Mouse (Mus musculus): ENCODE measurements at regions not wholly inside any gene's neighbourhood (a gene's known extent, or its start where the extent isn't known, plus 50 kb on each side); places are given as distances from the start of the nearest gene placed in this dataset.

DNA sequence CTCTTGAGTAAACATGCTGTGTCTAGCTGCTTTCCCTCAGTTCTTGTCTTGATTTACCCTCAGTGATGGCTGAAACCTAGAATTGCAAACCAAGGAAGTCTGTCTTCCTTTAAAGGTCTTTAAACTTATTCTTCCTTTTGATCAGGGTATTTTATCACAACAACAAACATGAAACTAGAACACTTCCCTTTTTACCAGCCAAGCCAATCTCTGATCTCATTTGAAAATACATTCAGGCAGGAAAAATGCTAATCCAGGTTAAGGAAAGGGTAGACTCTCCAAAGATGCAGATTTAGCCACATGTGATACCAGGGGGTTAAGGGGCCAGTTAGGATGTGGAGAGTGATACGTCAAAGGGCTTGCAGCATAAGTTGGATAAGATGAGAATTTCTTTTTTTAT is 100.4 kb upstream of the Inhba start:
- Histone ChIP-seq H3K27ac (ENCODE audit: insufficient read depth, low read length) (no peak overlapping the region), H3K4me1 (ENCODE audit: control insufficient read depth, insufficient read depth, low read length) (0 out of 2 replicates have a peak, but pooled peaks cover 3% of the 10 kb centered on the region), H3K4me3 (ENCODE audit: insufficient read depth, low read length) (no peak overlapping the region)
- no peak for TF ChIP-seq POLR2A (IDR thresholded peaks at IDR 0.05; ENCODE audit: low read depth, low read length)
- no peak for TF ChIP-seq CTCF (IDR thresholded peaks at IDR 0.05; ENCODE audit: borderline replicate concordance, insufficient read depth, low read length)

DNA sequence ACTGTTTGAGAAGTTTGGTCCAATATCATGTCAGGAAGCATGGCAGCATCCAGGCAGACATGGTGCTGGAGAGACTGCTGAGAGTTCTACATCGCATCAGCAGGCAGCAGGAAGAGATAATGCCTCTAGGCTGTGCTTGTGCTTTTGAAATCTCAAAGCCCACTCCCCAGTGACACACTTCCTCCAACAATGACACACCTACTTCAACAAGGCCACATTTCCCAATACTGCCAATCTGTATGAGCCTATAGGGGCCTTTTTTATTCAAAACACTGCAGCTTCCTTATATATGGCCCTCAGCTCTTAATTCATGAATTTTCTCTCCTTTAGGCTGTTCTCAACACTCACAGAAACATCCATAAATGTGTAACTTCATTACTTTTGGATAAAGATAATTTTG is 97.4 kb upstream of the Inhba start:
- no peak overlapping the region for H3K4me3 ChIP-seq (ENCODE audit: insufficient read depth, low read length)
- H3K27ac ChIP-seq (ENCODE audit: insufficient read depth, low read length) = no peak overlapping the region
- no peaks in the 10 kb centered on the region for H3K4me1 ChIP-seq (ENCODE audit: control insufficient read depth, insufficient read depth, low read length)
- no peak for TF ChIP-seq POLR2A (IDR thresholded peaks at IDR 0.05; ENCODE audit: low read depth, low read length)
- TF ChIP-seq CTCF (IDR thresholded peaks at IDR 0.05; ENCODE audit: borderline replicate concordance, insufficient read depth, low read length) = no peak

DNA sequence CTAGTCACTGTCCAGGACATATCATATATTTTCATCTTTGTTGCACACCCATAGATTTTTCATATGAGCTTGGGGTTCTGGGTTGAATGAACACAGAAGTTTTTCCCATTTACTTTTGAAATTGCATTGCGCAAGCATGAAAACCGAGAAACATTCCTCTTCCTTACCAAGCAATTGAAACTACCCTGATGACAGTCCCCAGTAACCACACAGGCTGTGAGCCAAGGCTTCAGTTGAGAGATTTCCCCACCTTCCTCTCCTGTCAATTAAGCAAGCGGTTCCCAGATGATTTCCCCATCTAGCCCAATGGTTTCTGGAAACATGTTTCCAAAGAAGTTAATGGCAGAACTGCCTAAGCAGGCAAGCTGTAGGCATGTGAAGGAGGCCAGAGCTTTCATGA is 81.8 kb upstream of the Inhba start:
- peak overlapping the region; percentile 72 for H3K27ac ChIP-seq (ENCODE audit: insufficient read depth, low read length)
- no peak for TF ChIP-seq CTCF (IDR thresholded peaks at IDR 0.05; ENCODE audit: borderline replicate concordance, insufficient read depth, low read length)
- TF ChIP-seq POLR2A (IDR thresholded peaks at IDR 0.05; ENCODE audit: low read depth, low read length) = no peak
- H3K4me3 ChIP-seq (ENCODE audit: insufficient read depth, low read length) = no peak overlapping the region
- H3K4me1 ChIP-seq (ENCODE audit: control insufficient read depth, insufficient read depth, low read length) = no peaks in the 10 kb centered on the region

DNA sequence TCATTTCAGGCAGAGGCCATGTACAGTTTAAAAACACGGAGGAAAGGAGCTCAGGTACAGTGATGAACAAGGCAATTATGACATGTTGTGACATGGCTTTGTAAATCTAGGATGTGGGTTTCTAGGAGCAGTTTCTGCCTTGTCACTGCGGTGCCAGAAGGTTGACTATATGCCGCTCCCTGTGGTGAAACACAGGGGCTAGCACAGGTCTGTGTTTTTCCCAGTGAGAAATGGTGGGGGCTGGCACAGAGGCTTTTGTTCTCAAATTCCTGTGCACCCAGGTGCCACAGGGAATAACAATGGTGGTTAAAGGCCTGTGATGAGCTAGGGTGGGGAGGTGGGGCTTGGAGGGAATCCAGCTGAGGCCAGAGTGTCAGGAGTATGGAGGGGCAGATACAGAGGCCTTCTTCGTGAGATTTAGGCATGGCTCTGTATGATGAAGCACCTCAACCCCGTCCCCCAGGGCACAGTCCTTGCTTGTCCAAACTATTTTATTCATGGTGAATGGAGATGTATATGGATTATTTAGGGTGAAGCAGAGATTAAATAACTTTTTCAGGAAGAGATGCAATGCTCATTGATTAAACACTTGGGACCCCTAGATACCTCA is 80.0 kb upstream of the Inhba start:
- no peaks in the 10 kb centered on the region for H3K4me1 ChIP-seq (ENCODE audit: control insufficient read depth, insufficient read depth, low read length)
- no peak overlapping the region for H3K27ac ChIP-seq (ENCODE audit: insufficient read depth, low read length)
- no peak for TF ChIP-seq POLR2A (IDR thresholded peaks at IDR 0.05; ENCODE audit: low read depth, low read length)
- TF ChIP-seq CTCF (IDR thresholded peaks at IDR 0.05; ENCODE audit: borderline replicate concordance, insufficient read depth, low read length) = no peak
- no peak overlapping the region for H3K4me3 ChIP-seq (ENCODE audit: insufficient read depth, low read length)

DNA sequence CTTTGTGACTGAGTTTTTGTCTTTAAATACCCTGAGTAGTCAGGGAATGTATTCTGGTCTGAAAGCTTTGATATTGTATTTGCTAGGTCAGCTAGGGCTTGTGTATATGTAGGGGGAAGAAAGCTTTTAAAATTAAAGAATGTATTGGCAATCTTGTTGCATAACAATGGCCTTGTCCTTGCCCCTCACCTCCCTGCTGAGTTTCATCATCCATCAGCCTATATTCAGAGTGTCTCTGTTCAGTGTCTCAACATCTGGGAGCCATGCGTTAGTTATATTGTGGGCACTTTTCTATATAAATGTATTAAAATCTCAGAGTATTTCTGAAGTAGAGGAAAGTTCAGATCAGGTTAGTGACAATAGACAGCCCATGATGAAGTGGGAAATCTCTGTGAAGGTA is 76.0 kb upstream of the Inhba start:
- Histone ChIP-seq H3K4me3 (ENCODE audit: insufficient read depth, low read length) (no peak overlapping the region), H3K27ac (ENCODE audit: insufficient read depth, low read length) (no peak overlapping the region)
- TF ChIP-seq CTCF (IDR thresholded peaks at IDR 0.05; ENCODE audit: borderline replicate concordance, insufficient read depth, low read length) (no peak), POLR2A (IDR thresholded peaks at IDR 0.05; ENCODE audit: low read depth, low read length) (no peak)

DNA sequence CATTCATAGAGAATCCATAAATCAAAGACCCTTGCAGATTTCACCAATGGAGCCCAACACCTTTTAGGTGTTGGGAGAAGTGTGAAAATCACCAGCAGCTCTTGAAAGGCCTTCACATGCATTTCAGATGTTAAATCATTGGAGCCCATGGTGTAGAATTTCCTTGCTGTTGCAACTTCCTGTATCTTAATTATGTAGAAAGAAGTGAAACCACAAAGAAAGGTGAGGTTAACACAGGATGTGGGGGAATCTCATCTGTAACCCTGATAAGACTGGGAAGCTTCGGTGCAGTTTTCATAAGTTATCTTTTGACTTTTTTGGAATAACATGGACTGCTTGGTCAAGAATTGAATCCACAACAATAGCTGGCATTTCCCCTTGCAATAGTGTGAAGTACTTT is 75.5 kb upstream of the Inhba start:
- H3K4me1 ChIP-seq (ENCODE audit: control insufficient read depth, insufficient read depth, low read length) = no peaks in the 10 kb centered on the region

More for the DNA sequence above, 76.0 kb upstream of the Inhba start:
- no peaks in the 10 kb centered on the region for H3K4me1 ChIP-seq (ENCODE audit: control insufficient read depth, insufficient read depth, low read length)

DNA sequence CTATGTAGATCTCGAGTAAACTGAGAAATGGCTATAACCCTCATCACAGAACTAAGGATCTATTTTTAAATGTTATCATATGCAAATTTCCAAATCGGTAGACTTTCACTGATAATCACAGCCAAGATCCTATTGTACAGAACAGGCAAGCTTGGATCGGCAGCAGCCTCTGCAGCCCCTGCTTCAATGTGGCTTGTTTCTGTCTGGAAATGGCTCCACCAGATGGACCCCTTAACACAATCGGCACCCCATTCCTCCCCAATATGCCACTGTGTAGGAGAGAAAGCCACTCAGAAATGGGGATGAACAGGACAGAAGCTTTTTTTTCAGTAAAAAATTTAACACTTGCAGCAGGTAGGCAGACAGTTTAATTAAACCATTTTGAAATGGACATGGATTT is 61.5 kb upstream of the Inhba start:
- Histone ChIP-seq H3K4me3 (ENCODE audit: insufficient read depth, low read length) (no peak overlapping the region), H3K27ac (ENCODE audit: insufficient read depth, low read length) (no peak overlapping the region), H3K4me1 (ENCODE audit: control insufficient read depth, insufficient read depth, low read length) (no peaks in the 10 kb centered on the region)
- TF ChIP-seq CTCF (IDR thresholded peaks at IDR 0.05; ENCODE audit: borderline replicate concordance, insufficient read depth, low read length) (no peak), POLR2A (IDR thresholded peaks at IDR 0.05; ENCODE audit: low read depth, low read length) (no peak)

More for the DNA sequence above, 75.5 kb upstream of the Inhba start:
- TF ChIP-seq POLR2A (IDR thresholded peaks at IDR 0.05; ENCODE audit: low read depth, low read length) (no peak), CTCF (IDR thresholded peaks at IDR 0.05; ENCODE audit: borderline replicate concordance, insufficient read depth, low read length) (no peak)
- Histone ChIP-seq H3K27ac (ENCODE audit: insufficient read depth, low read length) (no peak overlapping the region), H3K4me3 (ENCODE audit: insufficient read depth, low read length) (no peak overlapping the region)

DNA sequence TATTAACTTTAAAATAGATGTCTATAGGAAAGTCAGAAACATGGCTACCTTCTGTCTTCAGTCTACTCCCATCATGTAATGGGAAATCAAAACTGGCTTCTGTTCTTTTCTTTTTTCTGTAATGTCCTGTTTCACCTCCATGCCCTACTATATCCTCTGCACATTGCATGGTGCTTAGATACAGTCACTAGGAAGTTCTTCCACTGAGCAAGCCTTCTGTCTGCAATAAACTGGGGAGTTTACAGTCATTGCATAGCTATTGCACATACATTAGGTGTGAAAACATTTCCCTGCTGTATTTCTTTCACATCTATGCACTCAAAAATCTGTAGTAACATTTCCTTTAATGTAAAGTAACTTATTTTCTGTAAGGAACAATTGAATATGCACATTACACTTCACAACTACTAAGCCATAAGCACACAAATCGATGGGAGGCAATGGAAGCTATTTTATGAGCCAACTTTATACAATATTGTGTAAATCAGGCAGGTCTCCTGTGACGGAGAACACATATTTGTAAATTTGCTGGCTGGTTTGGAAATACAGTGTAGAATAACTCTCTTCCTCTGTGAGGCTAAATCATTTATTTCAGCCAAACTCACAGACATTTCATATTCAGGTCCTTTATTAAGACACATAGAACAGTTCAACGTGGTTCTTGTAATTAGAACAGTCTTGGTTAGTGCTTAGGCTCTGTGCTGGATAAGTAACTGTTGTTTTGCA is 60.6 kb upstream of the Inhba start:
- TF ChIP-seq CTCF (IDR thresholded peaks at IDR 0.05; ENCODE audit: borderline replicate concordance, insufficient read depth, low read length) = no peak
- no peak for TF ChIP-seq POLR2A (IDR thresholded peaks at IDR 0.05; ENCODE audit: low read depth, low read length)
- Histone ChIP-seq H3K27ac (ENCODE audit: insufficient read depth, low read length) (no peak overlapping the region), H3K4me3 (ENCODE audit: insufficient read depth, low read length) (no peak overlapping the region), H3K4me1 (ENCODE audit: control insufficient read depth, insufficient read depth, low read length) (no peaks in the 10 kb centered on the region)

Measured in embryonic fibroblast, embryonic 13.5 days (primary cell).